Mouse (Mus musculus) brain, embryonic 14.5 days (tissue): ENCODE data around the gene Dip2b.

Experiments used
- CTCF ChIP-seq: fragments of 200-500 bp; IDR thresholded peaks from 2 replicates; pipeline ENCODE4 v1.5.1; 2012; ENCODE audit warnings: inconsistent platforms, mild to moderate bottlenecking, moderate library complexity, borderline replicate concordance; ENCODE audit not compliant: insufficient read depth, insufficient read length; ENCODE audit errors: extremely low read depth
- POLR2A ChIP-seq: fragments of 200-500 bp; IDR thresholded peaks from 2 replicates; pipeline ENCODE4 v1.6.1; 2012; ENCODE audit warnings: mild to moderate bottlenecking, inconsistent platforms, borderline replicate concordance; ENCODE audit not compliant: poor library complexity, insufficient read depth, insufficient read length, severe bottlenecking; ENCODE audit errors: extremely low read depth

DNA sequence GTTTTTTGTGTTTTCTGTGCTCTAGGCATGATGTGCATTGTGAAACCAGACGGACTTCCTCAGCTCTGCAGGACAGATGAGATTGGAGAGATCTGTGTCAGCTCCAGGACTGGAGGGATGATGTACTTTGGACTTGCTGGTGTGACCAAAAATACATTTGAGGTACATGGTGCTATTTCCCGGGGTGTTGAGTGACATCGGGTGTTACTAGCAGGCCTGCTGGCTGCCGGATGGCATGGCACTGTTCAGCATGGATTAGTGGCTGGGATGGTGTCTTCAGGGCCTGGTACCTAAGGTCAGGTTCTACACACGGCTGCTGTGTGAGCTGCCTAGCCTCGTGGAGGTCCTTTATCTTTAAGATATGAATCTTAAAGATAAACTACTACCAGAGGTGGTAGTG, 136.7 kb downstream of the Dip2b start:
- TF ChIP-seq CTCF = no peak
- TF ChIP-seq POLR2A = no peak
